Mouse (Mus musculus) thymus, adult 2 months (tissue): ENCODE measurements around the gene Ctsa.

ENCODE experiments used
- CTCF ChIP-seq: fragments of 200-500 bp; IDR thresholded peaks from 2 replicates; pipeline ENCODE4 v1.5.1; 2012; ENCODE audit warnings: mild to moderate bottlenecking, control low read depth, low read length, moderate library complexity, borderline replicate concordance; ENCODE audit not compliant: control insufficient read depth, poor library complexity, insufficient read depth; ENCODE audit errors: extremely low read depth
- POLR2A ChIP-seq: fragments of 200-500 bp; IDR thresholded peaks from 2 replicates; pipeline ENCODE4 v1.6.1; 2012; ENCODE audit warnings: mild to moderate bottlenecking, low read length, control low read depth, moderate library complexity; ENCODE audit not compliant: control insufficient read depth, poor library complexity, insufficient read depth; ENCODE audit errors: extremely low read depth

DNA sequence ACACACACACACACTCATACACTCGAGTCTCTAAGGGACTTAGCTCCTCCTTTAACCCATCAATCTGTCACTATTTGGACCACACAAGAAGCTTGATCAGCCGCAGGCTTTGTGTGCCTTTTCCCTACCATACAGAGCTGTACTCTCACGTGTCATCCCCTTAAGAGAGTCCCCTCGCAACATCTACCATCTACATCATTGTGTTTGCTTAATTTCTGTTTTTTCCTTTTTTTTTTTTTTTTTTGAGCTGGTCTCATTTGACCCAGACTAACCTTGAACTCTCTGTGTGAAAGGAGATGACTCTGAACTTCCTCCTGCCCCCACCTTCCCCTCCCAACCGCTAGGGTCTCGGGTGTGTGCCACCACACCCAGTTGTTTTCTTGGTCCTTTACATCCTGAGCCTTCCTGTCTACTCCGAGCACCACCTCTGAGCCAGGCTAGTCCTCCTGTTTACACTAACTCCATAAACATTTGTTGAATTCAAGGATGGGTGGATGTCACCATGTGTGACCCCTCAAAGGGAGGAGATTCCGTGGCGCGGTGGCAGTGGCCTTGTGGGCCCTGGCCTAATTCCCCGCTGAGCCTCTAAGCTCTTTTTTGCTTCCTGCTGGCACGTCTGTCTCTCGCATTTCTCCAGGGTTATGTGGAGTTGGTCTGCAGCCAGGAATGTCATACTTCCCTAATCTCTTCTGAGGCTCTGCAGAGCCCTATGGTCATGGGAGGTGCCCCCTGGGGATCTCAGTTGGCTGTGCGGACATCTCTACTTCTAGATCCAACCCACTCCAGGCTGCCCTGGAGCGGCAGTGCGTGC is 34.3 kb downstream of the Ctsa start:
- no peak for TF ChIP-seq POLR2A
- no peak for TF ChIP-seq CTCF
